Mouse (Mus musculus): ENCODE measurements at regions not wholly inside any gene's neighbourhood (a gene's known extent, or its start where the extent isn't known, plus 50 kb on each side); places are given as distances from the start of the nearest gene placed in this dataset.

- TF ChIP-seq POLR2A (IDR thresholded peaks at IDR 0.05; ENCODE audit: insufficient read depth, low read depth, low read length): no peak
- no peak for TF ChIP-seq CTCF (IDR thresholded peaks at IDR 0.05; ENCODE audit: insufficient read depth, low read depth, low read length)
- Histone ChIP-seq H3K4me3 (ENCODE audit: insufficient read depth, low read depth, low read length) (no peak overlapping the region), H3K27ac (ENCODE audit: insufficient read depth, low read depth, low read length) (no peak overlapping the region), H3K4me1 (ENCODE audit: control insufficient read depth, insufficient read depth, low read length) (no peaks in the 10 kb centered on the region)
- 85% methylated on average over 5 of the region's 5 CpGs for WGBS
These were observed 55.7 kb downstream of the AI429214 start for GRCm38 (mm10) chr8:37048912-37049692.

- Histone ChIP-seq H3K4me3 (ENCODE audit: insufficient read depth, low read depth, low read length) (no peak overlapping the region), H3K27ac (ENCODE audit: insufficient read depth, low read depth, low read length) (no peak overlapping the region), H3K4me1 (ENCODE audit: control insufficient read depth, insufficient read depth, low read length) (no peaks in the 10 kb centered on the region)
- TF ChIP-seq POLR2A (IDR thresholded peaks at IDR 0.05; ENCODE audit: insufficient read depth, low read depth, low read length): no peak
- TF ChIP-seq CTCF (IDR thresholded peaks at IDR 0.05; ENCODE audit: insufficient read depth, low read depth, low read length): no peak
- WGBS: 61% methylated on average over 6 of the region's 6 CpGs
These were observed 56.7 kb downstream of the AI429214 start for GRCm38 (mm10) chr8:37049969-37050683.

DNA sequence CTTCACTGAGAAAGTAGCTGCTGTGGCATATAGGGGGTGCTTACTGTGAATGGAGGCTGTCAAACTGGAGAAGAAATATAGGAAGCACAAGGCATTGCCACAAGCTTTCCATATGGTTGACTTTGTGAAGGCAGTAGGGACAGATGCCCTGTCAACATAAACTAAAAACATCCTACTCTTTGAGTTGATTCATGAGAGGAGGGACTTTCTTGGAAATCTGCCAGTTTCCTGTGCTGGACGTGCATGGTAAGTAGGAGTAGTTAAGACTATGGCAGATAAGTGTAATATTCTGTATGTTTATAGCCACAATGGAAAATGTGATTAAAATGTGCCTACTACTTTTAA is 57.3 kb downstream of the AI429214 start:
- no peak overlapping the region for H3K27ac ChIP-seq (ENCODE audit: insufficient read depth, low read depth, low read length)
- TF ChIP-seq POLR2A (IDR thresholded peaks at IDR 0.05; ENCODE audit: insufficient read depth, low read depth, low read length) (no peak), CTCF (IDR thresholded peaks at IDR 0.05; ENCODE audit: insufficient read depth, low read depth, low read length) (no peak)
- WGBS: 30% methylated on average over 1 of the region's 1 CpGs
- H3K4me1 ChIP-seq (ENCODE audit: control insufficient read depth, insufficient read depth, low read length): no peaks in the 10 kb centered on the region
- H3K4me3 ChIP-seq (ENCODE audit: insufficient read depth, low read depth, low read length): no peak overlapping the region

DNA sequence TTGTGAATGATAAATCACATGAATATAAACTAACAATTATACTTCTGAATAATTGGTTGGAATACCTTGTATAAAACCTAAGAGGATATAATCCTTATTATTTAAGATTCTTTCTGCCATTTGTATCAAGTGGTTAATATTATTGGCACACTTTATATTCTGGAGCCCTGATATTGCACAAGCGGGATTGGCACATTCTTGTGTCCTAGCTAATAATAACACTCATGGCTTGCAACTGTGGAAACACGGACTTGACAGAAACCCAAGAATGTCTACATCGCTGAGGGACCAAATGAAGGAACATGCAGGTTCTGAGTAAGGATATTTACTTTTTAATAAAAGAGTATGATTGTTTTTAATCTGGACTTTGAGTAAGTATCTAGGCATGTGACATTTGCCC is 63.0 kb downstream of the AI429214 start:
- no peaks in the 10 kb centered on the region for H3K4me1 ChIP-seq (ENCODE audit: control insufficient read depth, insufficient read depth, low read length)
- no peak overlapping the region for H3K27ac ChIP-seq (ENCODE audit: insufficient read depth, low read depth, low read length)
- 81% methylated on average over 3 of the region's 3 CpGs for WGBS
- H3K4me3 ChIP-seq (ENCODE audit: insufficient read depth, low read depth, low read length): no peak overlapping the region
- TF ChIP-seq POLR2A (IDR thresholded peaks at IDR 0.05; ENCODE audit: insufficient read depth, low read depth, low read length): no peak
- no peak for TF ChIP-seq CTCF (IDR thresholded peaks at IDR 0.05; ENCODE audit: insufficient read depth, low read depth, low read length)

DNA sequence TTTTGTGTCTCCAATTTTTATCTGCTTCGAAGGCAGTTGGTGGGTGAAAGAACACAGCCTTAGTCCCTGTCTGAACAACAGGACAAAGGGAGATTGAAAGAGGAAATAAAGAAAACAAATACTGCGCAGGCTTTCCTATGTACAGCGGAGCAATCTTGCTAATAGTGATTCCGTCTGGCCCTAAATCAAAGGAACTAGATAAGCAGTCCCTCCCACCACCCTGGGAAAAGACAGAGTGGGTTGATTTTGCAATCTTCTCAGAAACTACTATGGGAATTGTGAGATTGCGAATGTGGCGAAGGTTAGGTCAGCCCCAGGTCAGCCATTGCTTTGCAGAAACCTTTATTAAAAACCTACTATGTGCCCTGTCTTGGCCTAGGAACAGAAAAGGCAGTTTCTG is 65.0 kb downstream of the AI429214 start:
- no peak for TF ChIP-seq CTCF (IDR thresholded peaks at IDR 0.05; ENCODE audit: insufficient read depth, low read depth, low read length)
- TF ChIP-seq POLR2A (IDR thresholded peaks at IDR 0.05; ENCODE audit: insufficient read depth, low read depth, low read length): no peak
- Histone ChIP-seq H3K27ac (ENCODE audit: insufficient read depth, low read depth, low read length) (no peak overlapping the region), H3K4me3 (ENCODE audit: insufficient read depth, low read depth, low read length) (no peak overlapping the region), H3K4me1 (ENCODE audit: control insufficient read depth, insufficient read depth, low read length) (no peaks in the 10 kb centered on the region)
- WGBS: 82% methylated on average over 6 of the region's 6 CpGs

GRCm38 (mm10) chr8:37062012-37062944 is 68.9 kb downstream of the AI429214 start:
- Histone ChIP-seq H3K27ac (ENCODE audit: insufficient read depth, low read depth, low read length) (no peak overlapping the region), H3K4me3 (ENCODE audit: insufficient read depth, low read depth, low read length) (no peak overlapping the region), H3K4me1 (ENCODE audit: control insufficient read depth, insufficient read depth, low read length) (no peaks in the 10 kb centered on the region)
- TF ChIP-seq CTCF (IDR thresholded peaks at IDR 0.05; ENCODE audit: insufficient read depth, low read depth, low read length): no peak
- no peak for TF ChIP-seq POLR2A (IDR thresholded peaks at IDR 0.05; ENCODE audit: insufficient read depth, low read depth, low read length)
- WGBS: 38% methylated on average over 13 of the region's 13 CpGs

- Histone ChIP-seq H3K4me1 (ENCODE audit: control insufficient read depth, insufficient read depth, low read length) (no peaks in the 10 kb centered on the region), H3K4me3 (ENCODE audit: insufficient read depth, low read depth, low read length) (no peak overlapping the region), H3K27ac (ENCODE audit: insufficient read depth, low read depth, low read length) (no peak overlapping the region)
- WGBS: 21% methylated on average over 12 of the region's 12 CpGs
- no peak for TF ChIP-seq POLR2A (IDR thresholded peaks at IDR 0.05; ENCODE audit: insufficient read depth, low read depth, low read length)
- TF ChIP-seq CTCF (IDR thresholded peaks at IDR 0.05; ENCODE audit: insufficient read depth, low read depth, low read length): no peak
These were observed 70.4 kb downstream of the AI429214 start for GRCm38 (mm10) chr8:37063764-37064331.

DNA sequence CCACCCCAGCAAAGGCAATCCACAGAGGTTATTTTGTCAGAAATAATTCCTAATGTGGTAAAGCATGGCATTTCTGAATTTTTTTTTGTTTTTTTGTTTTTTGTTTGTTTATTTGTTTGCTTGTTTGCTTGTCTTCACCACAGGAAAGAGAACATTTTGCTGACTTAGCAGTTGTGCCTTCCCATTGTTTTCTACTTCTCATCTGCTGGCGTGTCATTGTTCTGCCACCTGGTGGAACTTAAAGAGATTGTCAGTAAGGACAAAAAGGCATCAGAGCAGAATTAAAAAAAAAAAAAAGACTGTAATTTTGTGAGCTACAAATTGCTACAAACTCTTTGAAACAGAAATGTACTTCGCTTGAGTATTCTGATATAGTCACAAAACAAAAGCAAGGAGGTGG is 79.5 kb downstream of the AI429214 start:
- Histone ChIP-seq H3K27ac (ENCODE audit: insufficient read depth, low read depth, low read length) (no peak overlapping the region), H3K4me1 (ENCODE audit: control insufficient read depth, insufficient read depth, low read length) (no peaks in the 10 kb centered on the region), H3K4me3 (ENCODE audit: insufficient read depth, low read depth, low read length) (no peak overlapping the region)
- WGBS: 26% methylated on average over 2 of the region's 2 CpGs
- TF ChIP-seq CTCF (IDR thresholded peaks at IDR 0.05; ENCODE audit: insufficient read depth, low read depth, low read length) (no peak), POLR2A (IDR thresholded peaks at IDR 0.05; ENCODE audit: insufficient read depth, low read depth, low read length) (no peak)
